Mouse (Mus musculus): ENCODE data around the gene Fads1.

- TF ChIP-seq CTCF (IDR thresholded peaks at IDR 0.05; ENCODE audit: extremely low read depth, insufficient read depth, low read length) (no peak), POLR2A (IDR thresholded peaks at IDR 0.05; ENCODE audit: extremely low read depth, insufficient read depth, low read length) (no peak)
Observed at GRCm38 (mm10) chr19:10242916-10243315, 60.2 kb downstream of the Fads1 start.
